Mouse (Mus musculus): ENCODE results near the gene Gm15093. TPM values are rescaled to one million over a fixed set of nuclear protein-coding genes. Genes with fewer than 3 reads are reported as not detected.
"Not testable (repeated sequence)": the region's sequence is repeated elsewhere in the genome, so short reads cannot be mapped to it uniquely, and the experiment has no call there.

Gene Gm15093
- not detected in 2 replicates for total RNA-seq (2012; rRNA removed)
- not detected for polyA plus RNA-seq (2012; ENCODE audit: insufficient read depth in 1 of 2, insufficient read length in 2 of 2, low read depth in 1 of 2, low replicate concordance in 2 of 2, missing spikeins in 1 of 2)

DNA sequence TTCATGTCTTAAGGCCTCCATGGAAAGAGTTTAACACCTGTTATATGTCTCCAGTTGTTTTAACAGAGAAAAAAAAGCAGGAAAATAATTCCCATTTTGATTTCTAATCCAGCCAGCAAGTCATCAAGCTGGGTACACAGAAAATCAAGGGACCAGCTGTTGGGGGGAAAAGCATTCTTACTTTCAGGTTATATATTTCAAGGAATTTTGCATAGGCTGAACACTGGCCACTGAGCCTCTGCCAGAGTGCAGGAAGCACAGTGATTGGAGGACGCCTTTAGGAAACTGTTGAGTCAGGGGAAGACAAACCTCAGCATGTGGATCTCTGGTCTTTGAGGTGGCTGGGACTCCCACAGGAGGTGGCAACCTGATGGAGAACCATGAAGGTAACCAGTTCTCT lies at the start of gene Gm15093:
Gm15093 (plus strand) TSS at position 301 of the 400 bp plus-strand sequence.
- H3K36me3 ChIP-seq (ENCODE audit: control insufficient read depth in 1 of 2, insufficient read depth in 2 of 2, low read length in 2 of 2); H3K79me2 ChIP-seq (ENCODE audit: control insufficient read depth, insufficient read depth, low read length, poor library complexity); H3K4me1 ChIP-seq (ENCODE audit: control insufficient read depth in 1 of 2, insufficient read depth in 2 of 2, low read length in 2 of 2); H3K4me3 ChIP-seq (ENCODE audit: control insufficient read depth in 1 of 2, insufficient read depth in 1 of 2, low read depth in 2 of 2, low read length in 2 of 2); H3K27ac ChIP-seq (ENCODE audit: control insufficient read depth, low read depth, low read length); DNase-seq (ENCODE audit: low read depth, low spot score); H3K9me3 ChIP-seq (replicated peaks; ENCODE audit: insufficient read depth, low read length); H3K9ac ChIP-seq (ENCODE audit: control insufficient read depth, low read depth, low read length, poor library complexity, severe bottlenecking); H3K27me3 ChIP-seq (ENCODE audit: control insufficient read depth in 1 of 2, insufficient read depth in 2 of 2, low read length in 2 of 2): not testable (repeated sequence)

Other genes with a start within 250 kb of the Gm15093 start
- not detected in 2 replicates for gene Ott, start 198.1 kb upstream of the Gm15093 start, total RNA-seq (2012; rRNA removed)
- gene Ott, start 198.1 kb upstream of the Gm15093 start, polyA plus RNA-seq (2012; ENCODE audit: insufficient read depth in 1 of 2, insufficient read length in 2 of 2, low read depth in 1 of 2, low replicate concordance in 2 of 2, missing spikeins in 1 of 2) = not detected
- not detected in 2 replicates for gene Gm15085, start 175.2 kb downstream of the Gm15093 start, total RNA-seq (2012; rRNA removed)
- gene Gm15085, start 175.2 kb downstream of the Gm15093 start, polyA plus RNA-seq (2012; ENCODE audit: insufficient read depth in 1 of 2, insufficient read length in 2 of 2, low read depth in 1 of 2, low replicate concordance in 2 of 2, missing spikeins in 1 of 2) = not detected

Measured in MEL (cell line).